Mouse (Mus musculus): Measurements from ENCODE around the gene Msh5.
A peak's percentile ranks its signal among the peaks of the same experiment; 100 is the strongest.

Gene Msh5

GRCm38 (mm10) chr17:35070556-35071229, 24.1 kb upstream of the Msh5 start:
- DNase-seq (ENCODE audit: low read depth): no peak

- DNase-seq (ENCODE audit: low read depth): no peak
Measured at GRCm38 (mm10) chr17:35068213-35068914, 21.8 kb upstream of the Msh5 start.

- no peak for DNase-seq (ENCODE audit: low read depth)
Measured at GRCm38 (mm10) chr17:35066084-35066483, 19.5 kb upstream of the Msh5 start, which contains the start of gene Mpig6b. Mpig6b (minus strand) TSS chr17:35066184.

- no peak for DNase-seq (ENCODE audit: low read depth)
Measured at GRCm38 (mm10) chr17:35064951-35065947, 18.7 kb upstream of the Msh5 start, which contains the start of gene Ly6g6c. Ly6g6c (plus strand) TSS chr17:35065388.

- no peak for DNase-seq (ENCODE audit: low read depth)
Measured at GRCm38 (mm10) chr17:35064378-35064877, 17.9 kb upstream of the Msh5 start.

GRCm38 (mm10) chr17:35063466-35063865, 16.9 kb upstream of the Msh5 start:
- no peak for DNase-seq (ENCODE audit: low read depth)

GRCm38 (mm10) chr17:35061299-35061698, 14.8 kb upstream of the Msh5 start:
- no peak for DNase-seq (ENCODE audit: low read depth)

- no peak for DNase-seq (ENCODE audit: low read depth)
Measured at GRCm38 (mm10) chr17:35060737-35061297, 14.3 kb upstream of the Msh5 start.

GRCm38 (mm10) chr17:35060071-35060470, 13.5 kb upstream of the Msh5 start:
- no peak for DNase-seq (ENCODE audit: low read depth)

GRCm38 (mm10) chr17:35058911-35059892, 12.7 kb upstream of the Msh5 start, which contains the start of gene Ddah2:
Ddah2 (plus strand) TSS chr17:35059035.
- DNase-seq (ENCODE audit: low read depth): peak; percentile 57

GRCm38 (mm10) chr17:35058316-35058715, 11.8 kb upstream of the Msh5 start:
- no peak for DNase-seq (ENCODE audit: low read depth)

GRCm38 (mm10) chr17:35057090-35057489, 10.5 kb upstream of the Msh5 start:
- no peak for DNase-seq (ENCODE audit: low read depth)

GRCm38 (mm10) chr17:35055691-35056495, 9.3 kb upstream of the Msh5 start:
- DNase-seq (ENCODE audit: low read depth): no peak

GRCm38 (mm10) chr17:35052271-35052798, 5.8 kb upstream of the Msh5 start:
- DNase-seq (ENCODE audit: low read depth): no peak

GRCm38 (mm10) chr17:35051156-35052086, 4.9 kb upstream of the Msh5 start:
- DNase-seq (ENCODE audit: low read depth): peak; percentile 56

- DNase-seq (ENCODE audit: low read depth): no peak
Measured at GRCm38 (mm10) chr17:35050126-35050750, 3.7 kb upstream of the Msh5 start.

- DNase-seq (ENCODE audit: low read depth): no peak
Measured at GRCm38 (mm10) chr17:35049561-35050016, 3.0 kb upstream of the Msh5 start, which contains the start of gene Clic1. Clic1 (plus strand) TSS chr17:35049966.

All from fibroblast of lung, adult 2 months (primary cell).